Mouse (Mus musculus): ENCODE measurements around the gene Susd1. TPM values are rescaled to one million over a fixed set of nuclear protein-coding genes. Genes with fewer than 3 reads are reported as not detected.

Gene Susd1
- total RNA-seq, 2 experiments from 2014 or later: 9.9 to 10.3 TPM

DNA sequence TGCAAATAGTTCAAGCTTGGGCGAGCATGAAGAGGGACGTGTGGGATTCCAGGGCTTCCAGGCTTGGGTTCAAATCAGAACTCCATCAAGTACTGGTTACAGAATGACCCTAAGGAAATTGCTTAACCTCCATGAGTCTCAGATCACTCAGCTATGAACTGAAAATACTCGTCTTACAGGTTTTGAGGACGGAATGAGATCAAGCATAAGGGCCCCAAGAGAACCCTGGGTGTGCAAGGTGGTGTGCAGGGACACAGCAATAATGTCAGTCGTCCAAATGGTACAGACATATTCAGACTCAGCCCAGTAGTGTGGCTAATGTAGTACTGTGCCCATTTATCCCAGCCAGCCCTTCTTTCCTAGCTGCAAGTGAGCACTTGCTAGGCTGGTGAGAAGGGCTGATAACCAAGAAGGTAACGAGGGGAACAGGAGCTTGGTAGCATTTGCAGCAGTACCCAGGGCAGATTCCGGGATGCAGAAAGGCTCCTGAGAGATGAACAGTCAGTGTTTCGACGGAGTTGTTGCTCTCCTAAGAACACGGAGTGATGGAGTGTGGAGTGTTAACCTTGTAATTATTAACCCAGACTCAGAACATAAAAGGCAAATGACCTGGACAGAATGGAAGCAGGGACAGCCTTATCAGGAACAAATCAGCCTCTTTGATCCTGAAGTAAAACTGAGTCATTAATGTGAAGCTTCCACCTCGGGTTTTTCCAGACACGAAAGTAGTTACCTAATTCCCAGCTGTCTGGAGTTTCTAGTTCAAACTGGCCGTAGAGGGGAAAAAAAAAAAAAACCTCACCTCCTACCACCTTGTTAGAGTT lies 50.8 kb downstream of the Susd1 start:
- no peak overlapping the region for H3K4me3 ChIP-seq
- H3K27ac ChIP-seq: peak overlapping the region; percentile 93
- no peak for TF ChIP-seq CTCF (conservative IDR thresholded peaks at IDR 0.05)
- no peak for DNase-seq (ENCODE audit: low spot score in 2 of 2)

DNA sequence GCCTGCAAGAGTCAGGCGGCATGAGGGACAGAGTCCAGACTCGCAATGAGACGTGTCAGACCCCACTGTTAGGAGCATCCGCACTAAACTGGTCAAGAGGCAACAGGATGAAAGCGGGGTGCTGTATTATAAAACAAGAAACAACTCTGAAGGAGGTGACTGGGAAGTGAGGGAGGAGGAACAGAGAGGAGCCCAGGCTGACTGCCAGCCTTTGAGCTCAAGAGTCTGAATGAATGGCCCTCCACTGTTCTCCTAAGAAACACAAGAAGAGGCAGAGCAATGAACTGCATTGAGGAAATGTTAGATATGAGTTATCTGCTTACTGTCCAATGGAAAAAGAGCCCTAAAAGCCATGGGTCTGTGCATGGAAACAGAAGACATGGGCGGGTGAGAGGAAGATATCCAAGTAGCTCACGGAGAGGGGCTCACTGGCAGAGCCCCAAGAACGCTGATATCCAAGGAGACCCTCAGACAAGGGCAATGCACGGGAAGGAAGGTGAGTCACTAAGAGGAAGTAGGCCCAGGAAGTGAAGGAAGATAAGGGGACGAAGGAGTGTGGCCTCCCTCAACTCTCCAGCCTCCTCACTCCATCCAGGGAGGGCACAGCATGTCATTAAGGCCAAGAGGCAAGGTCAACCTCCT lies 53.1 kb downstream of the Susd1 start:
- Histone ChIP-seq H3K4me3 (no peak overlapping the region), H3K27ac (peak overlapping the region; percentile 87)
- no peak for TF ChIP-seq CTCF (conservative IDR thresholded peaks at IDR 0.05)
- no peak for DNase-seq (ENCODE audit: low spot score in 2 of 2)

GRCm38 (mm10) chr4:59383791-59384190 lies 54.6 kb downstream of the Susd1 start:
- TF ChIP-seq CTCF (conservative IDR thresholded peaks at IDR 0.05): no peak
- peak; percentile 79 to 87 for DNase-seq (ENCODE audit: low spot score in 2 of 2)
- H3K4me3 ChIP-seq: peak overlapping the region; percentile 27; the same call in 1 of the 2 replicates
- peak overlapping the region; percentile 87 for H3K27ac ChIP-seq

GRCm38 (mm10) chr4:59382131-59382530 lies 56.3 kb downstream of the Susd1 start:
- peak overlapping the region; percentile 62; the same call in 1 of the 2 replicates for H3K27ac ChIP-seq
- no peak for DNase-seq (ENCODE audit: low spot score in 2 of 2)
- 0 out of 2 replicates have a peak, but pooled peaks have one; percentile 17 for TF ChIP-seq CTCF (conservative IDR thresholded peaks at IDR 0.05)
- H3K4me3 ChIP-seq: no peak overlapping the region

DNA sequence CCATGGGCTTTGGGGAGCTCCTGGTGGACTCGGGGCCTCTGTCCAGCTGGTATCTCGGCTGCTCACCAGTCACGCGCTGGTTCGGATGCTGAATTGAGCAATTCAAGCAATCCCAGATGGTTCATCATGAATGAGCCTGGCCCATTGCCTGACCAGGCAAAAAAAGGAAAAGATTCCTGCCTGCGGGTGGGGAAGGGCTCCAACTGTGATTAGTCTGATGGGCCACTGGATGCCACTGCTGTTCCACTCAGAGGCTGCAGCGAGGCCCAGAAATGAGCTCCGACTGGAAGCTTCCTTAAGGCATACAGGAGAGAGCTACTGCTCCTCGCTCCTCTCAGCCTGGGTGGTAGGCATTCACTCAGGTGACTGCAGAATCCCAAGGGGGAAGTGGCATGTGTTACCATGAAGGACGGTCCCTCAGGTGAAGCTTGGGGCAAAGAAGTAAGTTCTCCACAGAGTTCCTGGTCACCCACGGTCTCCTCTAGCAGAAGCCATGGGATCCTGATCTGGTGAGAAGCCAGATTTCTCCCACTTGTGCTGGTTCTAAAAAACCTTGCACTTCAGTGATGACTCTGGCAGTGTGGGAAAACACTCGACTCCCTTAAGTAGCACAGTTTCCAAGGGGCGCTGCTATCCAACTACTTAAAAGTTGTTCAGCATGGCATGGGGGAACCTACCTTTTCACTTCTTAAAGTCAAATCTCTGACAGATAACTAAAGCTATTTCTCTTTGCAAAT lies 57.3 kb downstream of the Susd1 start:
- peak; percentile 82 to 91 for DNase-seq (ENCODE audit: low spot score in 2 of 2)
- Histone ChIP-seq H3K27ac (peak overlapping the region; percentile 62), H3K4me3 (no peak overlapping the region; the same call in 1 of the 2 replicates)
- TF ChIP-seq CTCF (conservative IDR thresholded peaks at IDR 0.05): peak; percentile 92

DNA sequence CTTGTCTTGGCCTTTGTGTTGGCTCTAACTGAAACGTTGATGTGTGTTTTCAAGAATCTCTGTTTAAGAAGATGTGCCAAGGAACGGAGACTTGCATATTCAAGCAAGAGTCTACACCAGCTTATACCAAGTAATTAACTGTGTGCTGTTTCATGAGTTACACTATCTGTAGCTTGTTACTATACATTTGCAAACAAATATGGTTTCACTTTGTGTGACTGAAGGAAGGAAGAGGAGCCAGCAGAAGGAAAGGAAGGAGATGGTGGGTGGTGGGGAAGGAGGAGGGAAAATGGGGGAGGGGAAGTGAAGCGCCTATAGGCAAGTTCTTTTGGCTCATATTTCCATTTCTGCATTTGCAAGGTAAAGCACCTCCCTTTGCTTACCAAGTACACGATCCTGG lies 58.0 kb downstream of the Susd1 start:
- DNase-seq (ENCODE audit: low spot score in 2 of 2): no peak
- Histone ChIP-seq H3K27ac (no peak overlapping the region), H3K4me3 (no peak overlapping the region)
- TF ChIP-seq CTCF (conservative IDR thresholded peaks at IDR 0.05): no peak

GRCm38 (mm10) chr4:59379876-59380275 lies 58.6 kb downstream of the Susd1 start:
- H3K4me3 ChIP-seq: no peak overlapping the region
- no peak for DNase-seq (ENCODE audit: low spot score in 2 of 2)
- no peak for TF ChIP-seq CTCF (conservative IDR thresholded peaks at IDR 0.05)
- H3K27ac ChIP-seq: no peak overlapping the region

GRCm38 (mm10) chr4:59378631-59379030 lies 59.8 kb downstream of the Susd1 start:
- DNase-seq (ENCODE audit: low spot score in 2 of 2): no peak
- Histone ChIP-seq H3K27ac (no peak overlapping the region), H3K4me3 (no peak overlapping the region)
- no peak for TF ChIP-seq CTCF (conservative IDR thresholded peaks at IDR 0.05)

- DNase-seq (ENCODE audit: low spot score in 2 of 2): no peak
- Histone ChIP-seq H3K4me3 (no peak overlapping the region), H3K27ac (no peak overlapping the region)
- TF ChIP-seq CTCF (conservative IDR thresholded peaks at IDR 0.05): no peak
Measured at GRCm38 (mm10) chr4:59374271-59374938, 64.0 kb downstream of the Susd1 start.

DNA sequence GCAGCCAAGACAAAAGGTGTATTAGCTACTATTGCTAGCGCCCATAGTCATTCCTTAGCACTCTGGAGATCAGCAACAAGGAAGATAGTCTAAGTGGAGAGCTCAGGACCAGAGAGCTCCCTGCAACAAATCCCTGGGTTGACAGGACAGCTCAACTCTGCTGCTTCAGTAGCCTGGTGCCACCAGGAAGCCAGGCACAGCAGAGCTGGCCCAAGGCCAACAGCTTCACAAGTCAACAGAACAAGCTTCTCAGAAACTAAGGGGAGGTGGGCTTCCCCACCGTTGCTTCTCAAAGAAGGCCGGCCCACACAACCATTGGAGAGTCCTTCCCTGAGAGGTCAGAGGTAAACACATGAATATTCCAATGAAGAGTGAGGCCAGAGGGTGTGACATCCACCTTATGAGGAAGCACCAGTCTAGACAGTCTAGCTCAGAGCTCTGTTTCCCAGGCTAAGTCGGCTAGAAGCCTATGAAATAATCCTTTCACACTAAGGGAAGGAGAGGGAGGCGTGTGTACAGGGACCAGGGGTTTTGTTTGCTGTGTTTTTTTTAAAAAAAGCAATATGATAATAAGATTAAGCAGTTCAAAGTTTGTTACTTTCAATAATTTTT lies 65.8 kb downstream of the Susd1 start:
- no peak overlapping the region for H3K4me3 ChIP-seq
- TF ChIP-seq CTCF (conservative IDR thresholded peaks at IDR 0.05): no peak
- no peak for DNase-seq (ENCODE audit: low spot score in 2 of 2)
- peak overlapping the region; percentile 55 for H3K27ac ChIP-seq

DNA sequence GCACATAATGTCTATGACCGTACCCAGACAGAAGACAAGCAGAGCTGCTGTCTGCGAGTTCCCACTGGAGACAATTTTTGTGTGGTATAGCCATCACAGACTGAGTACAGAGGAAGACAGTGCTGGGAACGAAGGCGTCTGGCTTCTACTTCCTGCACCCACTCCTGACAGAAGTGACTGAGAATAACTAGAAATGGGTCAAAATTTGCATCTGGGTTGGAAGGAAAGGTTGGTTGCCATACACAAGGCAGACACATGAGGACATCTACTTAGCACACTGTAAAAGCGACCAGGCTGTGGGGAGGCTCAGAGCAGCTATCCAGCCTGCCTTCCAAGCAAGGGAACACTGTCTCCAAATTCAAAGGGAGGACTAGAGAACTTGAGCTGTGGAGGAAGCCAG lies 66.5 kb downstream of the Susd1 start:
- Histone ChIP-seq H3K27ac (peak overlapping the region; percentile 55; the same call in 1 of the 2 replicates), H3K4me3 (no peak overlapping the region)
- TF ChIP-seq CTCF (conservative IDR thresholded peaks at IDR 0.05): no peak
- no peak for DNase-seq (ENCODE audit: low spot score in 2 of 2)

- no peak overlapping the region for H3K4me3 ChIP-seq
- no peak for TF ChIP-seq CTCF (conservative IDR thresholded peaks at IDR 0.05)
- H3K27ac ChIP-seq: no peak overlapping the region
- no peak for DNase-seq (ENCODE audit: low spot score in 2 of 2)
Measured at GRCm38 (mm10) chr4:59369941-59370340, 68.5 kb downstream of the Susd1 start.

All from layer of hippocampus, adult 2 months (tissue).